Mouse (Mus musculus) G1E-ER4 (cell line): ENCODE data around the gene Tnp2. TPM values are rescaled to one million over a fixed set of nuclear protein-coding genes. Genes with fewer than 3 reads are reported as not detected.

Source experiments
- GATA1 ChIP-seq: IDR thresholded peaks from one replicate; pipeline ENCODE4 v1.8.0; 2012; ENCODE audit warnings: low read length, inconsistent platforms
- polyA plus RNA-seq: library from polyadenylated mRNA; stranded (reverse); fragments of >175 nt; gene quantifications from 2 replicates; pipeline ENCODE4 v1.2.3, GENCODE M21; 2012

The Tnp2 gene
- polyA plus RNA-seq, 1 experiment: not detected

DNA sequence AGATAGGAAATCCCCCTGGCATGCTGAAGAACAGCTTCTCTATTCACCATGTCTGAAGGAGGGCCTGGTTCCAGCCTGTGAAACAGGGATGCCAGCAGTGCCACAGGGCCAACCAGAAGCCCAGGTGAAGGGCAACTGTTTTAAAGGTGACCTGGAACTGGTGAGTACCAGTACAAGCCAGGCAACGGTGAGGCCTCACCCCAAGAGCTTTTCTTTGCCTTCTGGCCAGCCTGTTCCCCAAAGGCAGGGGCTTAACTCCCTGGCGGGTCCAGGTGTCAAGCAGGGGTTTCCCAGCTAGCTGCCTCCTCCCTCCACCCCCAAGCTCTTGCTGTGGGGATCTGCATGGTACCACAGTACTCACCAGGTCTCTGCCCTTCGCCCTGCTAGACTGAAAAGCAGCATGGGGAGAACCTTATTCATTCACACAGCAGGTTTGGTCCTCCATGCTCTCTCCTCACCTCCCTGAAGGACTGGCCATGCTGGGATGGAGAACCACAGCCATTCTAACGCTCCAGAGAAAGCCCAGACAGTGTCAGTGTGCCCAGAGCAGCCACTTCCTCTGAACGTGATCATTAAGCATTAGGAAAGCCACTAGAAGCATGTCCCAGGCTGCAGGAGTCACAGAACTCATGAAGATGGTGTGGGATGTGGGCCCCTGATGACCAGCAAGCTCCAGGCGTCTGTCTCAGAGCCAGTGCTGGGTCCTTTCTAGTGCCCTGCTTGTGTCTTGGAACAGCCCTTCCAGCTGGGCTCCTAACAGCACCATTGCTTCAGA, 5.9 kb downstream of the Tnp2 start:
- TF ChIP-seq GATA1: no peak

DNA sequence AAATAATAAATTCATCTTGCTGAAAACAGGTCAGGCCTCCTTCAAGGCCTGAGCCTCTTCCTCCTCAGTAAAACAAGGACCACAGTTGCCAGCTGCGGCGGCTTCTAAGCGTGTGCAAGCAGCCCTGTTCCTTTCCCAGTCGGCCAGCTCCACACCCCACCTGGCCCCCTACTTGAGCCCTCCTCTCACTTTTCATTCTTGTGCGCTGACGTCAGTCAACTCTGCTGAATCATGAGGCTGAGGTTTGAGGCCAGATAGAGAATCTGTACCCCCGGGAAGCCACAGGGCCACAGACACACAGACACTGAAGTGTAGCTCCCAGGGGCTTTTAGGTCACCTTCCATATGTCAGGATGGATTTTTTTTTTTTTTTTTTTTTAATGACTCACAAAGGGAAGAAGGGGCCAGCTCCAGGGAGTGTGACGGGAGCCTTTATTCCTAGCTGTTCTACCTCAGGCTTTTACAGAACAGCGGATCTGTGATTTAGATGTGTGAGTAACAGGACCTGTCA, 6.5 kb downstream of the Tnp2 start:
- TF ChIP-seq GATA1: no peak

DNA sequence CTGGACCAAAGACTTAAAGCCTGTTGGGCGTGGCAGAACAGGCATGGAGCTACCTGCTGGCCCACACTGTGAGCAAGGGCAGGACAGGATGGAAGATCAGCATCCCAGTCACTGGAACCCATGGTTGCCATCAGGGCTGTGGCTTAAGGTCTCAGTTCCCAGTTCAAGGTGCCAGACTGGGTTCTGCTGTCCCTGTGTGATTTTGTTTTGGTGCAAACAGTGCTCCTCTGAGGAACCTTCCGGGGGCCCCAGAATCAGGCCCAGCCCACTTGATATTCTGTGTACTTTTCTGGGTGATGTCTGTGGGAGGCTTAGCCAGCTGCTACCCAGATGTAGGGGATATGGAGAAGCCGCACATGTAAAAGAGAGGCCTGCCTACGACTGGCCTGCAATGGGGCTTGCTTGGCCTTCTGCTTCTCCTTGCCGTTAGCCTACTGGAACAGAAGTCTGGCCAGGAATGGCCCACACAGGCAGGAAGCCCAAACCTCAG, 7.8 kb downstream of the Tnp2 start:
- no peak for TF ChIP-seq GATA1

DNA sequence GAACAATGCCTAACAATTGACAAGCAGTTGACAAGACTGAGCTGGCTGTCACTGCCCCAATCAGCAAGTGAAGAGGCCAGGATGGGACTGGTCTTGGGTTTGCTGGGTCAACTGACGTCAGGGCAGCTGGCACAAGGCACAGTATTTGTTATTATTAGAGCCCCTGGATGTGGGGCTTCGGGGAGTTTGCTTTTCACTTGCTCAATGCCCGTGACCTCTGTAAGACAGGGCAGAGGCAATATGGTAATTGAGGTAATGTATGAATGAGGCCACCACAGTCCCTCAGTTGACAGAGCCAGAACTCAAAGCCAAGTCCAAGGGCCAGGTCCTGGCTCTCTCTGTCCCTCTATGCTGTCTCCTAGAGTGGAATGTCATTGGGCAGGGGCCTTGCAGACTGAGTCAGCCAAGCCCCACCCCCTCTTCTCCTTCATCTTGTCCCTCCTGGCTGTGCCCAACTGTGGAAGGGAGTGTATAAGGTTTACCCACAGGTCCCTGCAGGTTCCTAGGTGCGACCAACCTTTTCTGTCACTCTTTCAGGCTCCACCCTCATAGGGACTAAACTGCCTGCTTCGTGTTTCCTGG, 10.8 kb downstream of the Tnp2 start:
- no peak for TF ChIP-seq GATA1

DNA sequence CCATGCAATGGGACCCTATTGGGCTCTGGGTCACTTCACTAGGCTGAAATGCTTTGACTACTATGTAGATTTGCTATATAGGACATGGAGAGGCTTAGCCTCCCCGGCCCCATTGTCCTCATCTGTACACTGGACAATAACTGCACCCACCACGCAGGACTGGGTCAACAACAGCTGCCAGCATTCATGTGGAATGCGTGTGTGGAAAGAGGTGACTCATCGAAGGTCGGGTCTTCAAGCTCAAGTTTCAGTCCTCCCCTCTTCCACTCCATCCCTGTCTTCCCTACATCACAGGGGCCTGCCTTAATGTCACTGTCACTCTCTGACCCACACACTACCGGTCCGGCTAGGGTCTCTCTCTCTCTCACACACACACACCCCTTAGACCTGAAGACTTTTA, 12.1 kb downstream of the Tnp2 start:
- TF ChIP-seq GATA1: no peak

DNA sequence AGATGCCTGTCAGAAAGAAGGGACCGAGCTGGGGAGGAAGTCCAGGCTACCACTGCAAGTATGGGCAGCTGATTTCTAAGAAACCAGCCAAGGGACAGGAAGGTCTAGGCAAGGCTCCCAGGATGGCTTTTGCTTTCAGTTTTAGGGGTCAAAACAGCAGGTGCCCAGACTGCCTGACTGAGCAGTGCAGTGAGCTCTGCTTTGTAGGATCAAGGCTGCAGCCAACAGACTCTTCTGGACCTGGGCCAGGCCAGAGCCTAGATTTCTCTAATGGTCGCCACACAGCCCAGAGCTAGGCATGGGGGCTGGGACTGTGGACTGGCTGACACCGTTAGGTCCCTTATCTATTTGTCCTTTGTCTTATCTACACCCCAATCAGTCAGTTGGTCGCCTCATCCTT, 13.7 kb downstream of the Tnp2 start:
- TF ChIP-seq GATA1: no peak

DNA sequence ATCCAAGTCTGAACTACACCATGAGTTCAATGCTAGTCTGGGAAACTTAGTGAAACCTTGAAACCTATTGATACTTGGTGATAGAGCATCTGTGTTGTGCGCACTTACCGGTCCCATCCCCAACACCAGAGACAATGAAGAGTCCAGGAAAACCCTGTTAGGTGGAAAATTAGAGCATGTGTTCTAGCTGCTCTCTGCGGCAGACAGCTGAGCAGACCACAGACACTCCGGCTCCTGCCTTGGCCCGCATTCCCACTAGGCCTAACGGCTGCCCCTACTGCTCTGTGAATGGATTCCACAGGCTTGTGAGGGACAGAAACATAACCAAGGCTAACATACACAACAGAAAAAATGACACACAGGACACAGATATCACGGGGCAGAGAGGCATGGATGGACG, 14.9 kb downstream of the Tnp2 start:
- TF ChIP-seq GATA1: no peak

DNA sequence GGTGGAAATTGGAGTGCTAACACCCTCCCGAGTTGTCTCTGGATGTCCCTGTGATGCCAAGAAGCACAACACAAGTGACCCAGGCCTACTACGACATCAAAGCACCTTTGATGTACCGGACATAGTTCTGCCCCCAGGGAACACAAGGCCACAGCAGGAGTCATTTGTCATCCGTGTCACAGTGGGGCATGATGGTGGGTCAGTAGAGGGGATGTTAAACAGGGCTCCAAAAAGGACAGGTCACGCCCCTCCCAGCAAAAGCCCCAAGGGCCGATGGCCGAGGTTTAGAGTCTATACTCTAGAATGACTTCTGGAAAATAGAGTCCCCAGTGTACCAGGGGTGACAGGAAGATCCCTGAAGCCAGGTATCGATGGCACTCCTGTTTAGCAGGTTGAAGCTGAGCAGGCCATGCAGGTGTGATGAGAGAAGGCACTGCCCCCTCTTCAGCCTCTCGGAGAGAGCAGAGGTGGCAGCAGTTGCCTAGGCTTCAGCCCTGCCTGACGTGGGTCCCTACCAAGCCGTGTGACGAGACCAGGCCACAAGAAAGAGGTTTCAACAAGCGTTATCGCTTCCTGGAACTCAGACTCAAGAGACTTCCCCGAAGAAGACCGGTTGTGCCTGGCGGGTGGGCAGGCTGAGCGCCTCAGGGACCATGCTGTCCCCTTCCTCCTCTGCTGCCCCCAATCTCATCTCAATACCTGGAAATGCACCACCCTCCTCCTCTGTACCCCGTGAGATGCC, 16.5 kb downstream of the Tnp2 start:
- TF ChIP-seq GATA1: no peak

DNA sequence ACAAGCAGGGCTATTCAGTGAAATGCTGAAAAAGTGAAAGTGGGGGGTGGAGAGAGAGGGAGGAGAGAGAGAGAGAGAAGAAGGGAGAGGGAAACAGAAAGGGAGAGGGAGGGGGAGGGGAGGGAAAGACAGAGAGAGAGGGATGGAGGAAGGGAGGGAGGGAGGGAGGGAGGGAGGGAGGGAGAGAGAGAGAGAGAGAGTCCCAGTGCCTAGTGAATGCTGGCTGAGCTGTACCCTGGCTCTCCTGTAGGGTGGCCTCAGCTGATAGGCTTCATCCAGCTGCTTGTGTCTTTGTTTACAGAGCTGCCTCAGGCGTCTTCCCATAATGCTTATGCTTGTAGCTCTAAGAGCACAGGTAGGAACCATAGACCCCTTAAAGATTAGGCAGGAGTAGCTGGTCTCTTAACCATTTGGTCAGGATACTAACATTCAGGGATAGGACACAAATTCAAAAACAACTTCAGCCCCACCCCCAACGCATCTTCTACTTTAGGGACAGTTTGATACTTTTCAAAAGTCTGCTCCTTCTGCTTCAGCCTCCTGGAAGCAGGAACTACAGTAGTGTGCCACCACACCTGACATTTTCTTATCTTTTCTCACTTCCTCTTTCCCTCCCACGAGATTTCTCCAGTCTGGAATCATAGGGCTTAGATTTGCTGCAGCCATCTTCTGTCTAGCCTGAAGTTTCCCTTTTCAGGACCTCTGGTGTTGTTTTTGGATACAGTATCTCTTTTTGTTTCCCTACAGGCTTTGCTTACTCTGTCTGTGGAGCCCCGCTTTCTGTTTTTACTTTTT, 17.7 kb downstream of the Tnp2 start:
- TF ChIP-seq GATA1: no peak

DNA sequence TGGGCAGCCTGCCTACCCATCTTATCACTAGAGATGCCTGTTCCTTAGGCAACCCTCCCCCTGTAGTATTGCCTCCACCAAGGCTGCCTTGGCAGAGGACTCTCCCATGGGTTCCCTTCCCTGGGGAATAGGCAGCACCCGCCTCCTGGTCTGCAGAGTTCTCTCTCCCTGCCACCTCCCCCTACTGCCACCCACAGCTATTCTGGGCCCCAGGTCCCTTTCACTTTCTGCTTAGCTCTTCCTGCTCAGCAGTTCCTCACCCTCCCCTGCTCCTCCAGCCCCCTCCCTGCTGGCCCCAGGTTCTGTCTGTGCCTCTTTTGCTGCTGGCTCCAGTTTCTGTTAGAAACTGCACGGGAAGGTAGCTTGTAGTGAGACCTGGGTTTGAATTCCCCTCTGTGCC, 18.8 kb downstream of the Tnp2 start:
- TF ChIP-seq GATA1: no peak

DNA sequence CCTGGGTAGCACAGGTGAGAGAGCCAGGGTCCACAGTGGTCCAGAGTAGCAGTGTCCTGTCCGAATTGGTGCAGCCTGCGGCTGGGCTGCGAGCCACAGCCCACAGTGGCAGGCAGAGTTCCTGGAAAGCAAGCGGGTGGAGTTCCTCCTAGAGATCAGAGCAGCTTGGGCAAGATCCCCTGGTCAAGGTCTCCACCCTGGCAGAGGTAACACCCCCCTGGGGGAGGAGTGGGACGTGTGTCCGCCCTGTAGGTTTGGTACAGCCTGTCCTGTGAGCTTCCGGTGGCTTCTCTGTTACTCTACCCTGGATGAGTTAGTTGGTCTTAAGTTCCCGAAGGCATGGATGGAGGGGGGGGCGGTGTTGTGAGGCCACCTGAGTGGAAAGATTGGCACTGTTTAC, 19.6 kb downstream of the Tnp2 start:
- TF ChIP-seq GATA1: no peak

DNA sequence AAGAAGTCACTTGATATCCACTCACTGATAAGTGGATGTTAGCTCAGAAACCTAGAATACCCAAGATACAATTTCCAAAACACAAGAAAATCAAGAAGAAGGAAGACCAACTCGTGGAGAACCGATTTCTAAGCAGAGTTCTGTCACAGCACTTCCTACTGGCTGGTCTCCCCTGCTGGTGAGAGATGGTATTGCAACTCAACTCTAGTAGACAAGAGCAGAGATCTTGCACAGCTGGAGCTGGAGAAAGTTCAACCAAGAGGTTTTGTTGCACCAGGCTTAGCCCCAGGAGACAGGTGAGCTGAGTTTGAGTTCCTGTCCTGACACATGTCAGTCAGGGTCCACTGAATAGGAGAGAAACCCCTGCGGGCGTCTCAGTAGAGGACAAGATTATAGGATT, 21.3 kb downstream of the Tnp2 start:
- TF ChIP-seq GATA1: no peak

DNA sequence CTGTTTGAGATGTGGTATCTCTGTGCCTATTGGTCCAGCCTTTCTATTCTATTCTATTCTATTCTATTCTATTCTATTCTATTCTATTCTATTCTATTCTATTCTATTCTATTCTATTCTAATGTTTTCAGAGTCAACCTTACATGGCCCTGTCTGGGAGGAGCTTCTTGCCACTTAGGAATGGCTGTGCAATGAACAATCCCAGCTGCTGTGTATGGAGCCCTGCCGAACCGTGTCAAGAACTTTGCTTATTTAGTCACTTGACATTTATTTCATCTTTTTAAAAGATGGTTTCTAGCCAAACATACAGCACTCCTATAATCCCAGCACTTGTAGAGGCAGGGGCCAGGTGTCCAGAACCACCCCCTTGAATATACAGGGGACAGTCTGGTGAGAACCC, 24.1 kb downstream of the Tnp2 start:
- no peak for TF ChIP-seq GATA1

DNA sequence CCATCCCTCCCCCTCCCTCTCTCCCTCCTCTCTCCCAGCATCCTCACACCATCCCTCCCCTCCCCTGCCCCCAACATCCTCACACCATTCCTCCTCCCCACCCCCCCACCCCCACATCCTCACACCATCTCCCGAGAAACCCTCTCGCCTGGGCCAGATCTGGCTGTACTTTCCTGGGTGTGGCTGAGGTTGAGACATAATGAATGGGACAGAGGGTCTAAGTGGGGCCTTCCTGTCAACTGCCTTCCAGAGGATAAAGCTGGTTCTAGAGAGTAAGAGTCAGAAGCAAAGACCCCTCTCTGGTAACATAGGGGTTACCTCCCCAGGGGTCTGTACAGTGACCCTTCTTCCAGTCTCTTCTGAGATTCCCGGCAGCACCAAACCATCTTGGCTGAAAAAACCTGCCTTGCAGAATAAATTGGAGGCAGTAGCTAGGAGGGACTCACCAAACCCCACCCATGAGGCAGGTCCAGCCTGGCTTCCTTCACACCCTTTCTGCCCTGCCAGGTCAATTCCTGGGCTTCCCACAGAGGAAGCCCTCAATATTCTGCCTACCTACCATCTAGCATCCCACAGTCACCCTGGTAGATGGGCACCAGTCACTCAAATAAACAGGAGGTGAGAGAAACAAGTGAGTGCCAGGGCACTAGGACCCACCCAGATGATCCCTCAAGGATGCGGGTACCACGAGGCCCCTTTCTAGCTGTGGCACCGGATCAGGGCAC, 24.8 kb downstream of the Tnp2 start:
- TF ChIP-seq GATA1: no peak

DNA sequence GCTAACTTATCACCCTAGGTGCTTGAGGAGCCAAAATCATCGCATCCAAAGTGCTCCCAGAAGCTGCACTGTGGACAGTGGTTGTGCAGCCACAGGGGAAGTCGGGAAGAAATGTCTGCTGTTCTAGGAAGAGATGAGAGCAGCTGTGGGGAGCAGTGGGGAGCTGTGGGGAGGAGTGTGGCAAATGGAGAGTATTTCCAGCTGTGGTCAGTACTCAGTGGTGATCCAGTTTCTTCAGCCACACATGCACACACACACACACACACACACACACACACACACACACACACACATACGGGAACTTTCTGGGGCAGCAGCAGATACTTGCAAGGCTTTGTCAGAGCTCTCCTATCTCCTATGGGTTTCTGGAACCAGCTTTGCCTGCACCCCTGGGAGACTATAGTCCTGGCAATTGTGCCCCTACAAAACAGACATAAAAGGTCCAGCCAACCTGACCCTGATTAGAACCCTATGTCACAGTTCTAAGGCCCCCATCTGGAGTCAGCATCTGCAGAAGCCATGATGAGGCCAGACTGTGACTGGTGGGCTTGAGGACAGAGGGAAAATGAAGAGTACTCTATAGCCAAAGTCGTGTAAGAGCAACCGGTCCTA, 25.8 kb downstream of the Tnp2 start:
- no peak for TF ChIP-seq GATA1
